Mouse (Mus musculus): ENCODE results near the gene Leng9. TPM values are rescaled to one million over a fixed set of nuclear protein-coding genes. Genes with fewer than 3 reads are reported as not detected.

Gene Leng9
- polyA plus RNA-seq, 1 experiment from 2014 or later, result 2.3 TPM

GRCm38 (mm10) chr7:4123732-4124131 lies 26.4 kb downstream of the Leng9 start:
- Histone ChIP-seq H3K27me3 (ENCODE audit: insufficient read depth, low read length) (peaks cover 24% of the 10 kb centered on the region), H3K4me3 (ENCODE audit: low read depth, low read length) (no peak overlapping the region), H3K27ac (ENCODE audit: low read depth) (no peak overlapping the region), H3K4me2 (no peak overlapping the region), H3K9ac (no peak overlapping the region), H3K4me1 (ENCODE audit: insufficient read depth) (no peaks in the 10 kb centered on the region), H3K9me3 (ENCODE audit: low read depth, low read length) (no peaks in the 10 kb centered on the region), H3K36me3 (ENCODE audit: insufficient read depth) (no peaks in the 10 kb centered on the region)
- DNase-seq, result peak; percentile 21
- no peak for TF ChIP-seq CTCF (IDR thresholded peaks at IDR 0.05; ENCODE audit: low read depth)
- WGBS, result 76% methylated on average over 1 of the region's 1 CpGs
- no peak for ATAC-seq (ENCODE audit: insufficient read depth)

- no peak for TF ChIP-seq CTCF (IDR thresholded peaks at IDR 0.05; ENCODE audit: low read depth)
- Histone ChIP-seq H3K4me1 (ENCODE audit: insufficient read depth) (no peaks in the 10 kb centered on the region), H3K9ac (no peak overlapping the region), H3K27me3 (ENCODE audit: insufficient read depth, low read length) (peaks cover 31% of the 10 kb centered on the region), H3K4me3 (ENCODE audit: low read depth, low read length) (no peak overlapping the region), H3K9me3 (ENCODE audit: low read depth, low read length) (no peaks in the 10 kb centered on the region), H3K27ac (ENCODE audit: low read depth) (no peak overlapping the region), H3K36me3 (ENCODE audit: insufficient read depth) (no peaks in the 10 kb centered on the region), H3K4me2 (no peak overlapping the region)
- 80% methylated on average over 10 of the region's 10 CpGs for WGBS
- DNase-seq (no peak), ATAC-seq (ENCODE audit: insufficient read depth) (no peak)
Measured at GRCm38 (mm10) chr7:4122783-4123182, 27.4 kb downstream of the Leng9 start.

- Histone ChIP-seq H3K4me3 (ENCODE audit: low read depth, low read length) (no peak overlapping the region), H3K9me3 (ENCODE audit: low read depth, low read length) (no peaks in the 10 kb centered on the region), H3K36me3 (ENCODE audit: insufficient read depth) (no peaks in the 10 kb centered on the region), H3K4me1 (ENCODE audit: insufficient read depth) (no peaks in the 10 kb centered on the region), H3K9ac (no peak overlapping the region), H3K27me3 (ENCODE audit: insufficient read depth, low read length) (peaks cover 31% of the 10 kb centered on the region), H3K27ac (ENCODE audit: low read depth) (no peak overlapping the region), H3K4me2 (no peak overlapping the region)
- DNase-seq (no peak), ATAC-seq (ENCODE audit: insufficient read depth) (no peak)
- no peak for TF ChIP-seq CTCF (IDR thresholded peaks at IDR 0.05; ENCODE audit: low read depth)
- 49% methylated on average over 11 of the region's 11 CpGs for WGBS
Measured at GRCm38 (mm10) chr7:4122076-4122768, 28.0 kb downstream of the Leng9 start.

GRCm38 (mm10) chr7:4119976-4120921 lies 29.9 kb downstream of the Leng9 start:
- no peak for ATAC-seq (ENCODE audit: insufficient read depth)

GRCm38 (mm10) chr7:4119344-4119902 lies 30.8 kb downstream of the Leng9 start, which contains the start of gene Ttyh1:
TSS of gene Ttyh1 (plus strand) at chr7:4119408.
- 1% methylated on average over 37 of the region's 37 CpGs for whole genome bisulfite sequencing
- H3K27me3 ChIP-seq (ENCODE audit: insufficient read depth, low read length), result peaks cover 31% of the 10 kb centered on the region

More at GRCm38 (mm10) chr7:4119976-4120921, 29.9 kb downstream of the Leng9 start:
- no peak overlapping the region for H3K9ac ChIP-seq
- no peak for TF ChIP-seq CTCF (IDR thresholded peaks at IDR 0.05; ENCODE audit: low read depth)
- DNase-seq, result no peak
- H3K27me3 ChIP-seq (ENCODE audit: insufficient read depth, low read length), result peaks cover 31% of the 10 kb centered on the region
- no peaks in the 10 kb centered on the region for H3K9me3 ChIP-seq (ENCODE audit: low read depth, low read length)
- 17% methylated on average over 19 of the region's 19 CpGs for WGBS
- H3K36me3 ChIP-seq (ENCODE audit: insufficient read depth), result no peaks in the 10 kb centered on the region
- H3K4me1 ChIP-seq (ENCODE audit: insufficient read depth), result no peaks in the 10 kb centered on the region
- H3K27ac ChIP-seq (ENCODE audit: low read depth), result no peak overlapping the region
- H3K4me3 ChIP-seq (ENCODE audit: low read depth, low read length), result peak overlapping the region; percentile 40
- peak overlapping the region; percentile 64 for H3K4me2 ChIP-seq

GRCm38 (mm10) chr7:4117050-4117814 lies 32.9 kb downstream of the Leng9 start:
- Histone ChIP-seq H3K36me3 (ENCODE audit: insufficient read depth) (no peaks in the 10 kb centered on the region), H3K4me1 (ENCODE audit: insufficient read depth) (no peaks in the 10 kb centered on the region), H3K4me2 (no peak overlapping the region), H3K27ac (ENCODE audit: low read depth) (no peak overlapping the region), H3K27me3 (ENCODE audit: insufficient read depth, low read length) (peaks cover 31% of the 10 kb centered on the region), H3K4me3 (ENCODE audit: low read depth, low read length) (no peak overlapping the region), H3K9ac (no peak overlapping the region), H3K9me3 (ENCODE audit: low read depth, low read length) (no peaks in the 10 kb centered on the region)
- ATAC-seq (ENCODE audit: insufficient read depth), result no peak
- WGBS, result 66% methylated on average over 8 of the region's 8 CpGs
- TF ChIP-seq CTCF (IDR thresholded peaks at IDR 0.05; ENCODE audit: low read depth), result no peak
- no peak for DNase-seq

More at GRCm38 (mm10) chr7:4119344-4119902, 30.8 kb downstream of the Leng9 start, which contains the start of gene Ttyh1:
- H3K36me3 ChIP-seq (ENCODE audit: insufficient read depth), result no peaks in the 10 kb centered on the region
- H3K4me2 ChIP-seq, result peak within 1 kb of the TSS; percentile 64
- no peaks in the 10 kb centered on the region for H3K4me1 ChIP-seq (ENCODE audit: insufficient read depth)
- TF ChIP-seq CTCF (IDR thresholded peaks at IDR 0.05; ENCODE audit: low read depth), result peak; percentile 75
- peak within 1 kb of the TSS; percentile 50 for H3K9ac ChIP-seq
- peak within 1 kb of the TSS; percentile 40 for H3K4me3 ChIP-seq (ENCODE audit: low read depth, low read length)
- ATAC-seq (ENCODE audit: insufficient read depth) (peak; percentile 71), DNase-seq (peak; percentile 56)
- H3K27ac ChIP-seq (ENCODE audit: low read depth), result no peak within 1 kb of the TSS
- no peaks in the 10 kb centered on the region for H3K9me3 ChIP-seq (ENCODE audit: low read depth, low read length)

Data from lung, embryonic 14.5 days (tissue).